Mouse (Mus musculus) kidney, embryonic 14.5 days (tissue): ENCODE results near the gene Wtap. TPM values are rescaled to one million over a fixed set of nuclear protein-coding genes. Genes with fewer than 3 reads are reported as not detected.
A peak's percentile ranks its signal among the peaks of the same experiment; 100 is the strongest.
"Not testable (repeated sequence)": the region's sequence is repeated elsewhere in the genome, so short reads cannot be mapped to it uniquely, and the experiment has no call there.

Experiments used
- ATAC-seq: fragments of 200-750 bp; cut with Nextera tagmentation; 2 replicates; pipeline ENCODE4 v1.8.0; 2017; ENCODE audit warnings: moderate number of reproducible peaks, mild to moderate bottlenecking, moderate TSS enrichment, moderate library complexity; ENCODE audit not compliant: low FRiP score, low TSS enrichment
- H3K27ac ChIP-seq: fragments of 300-500 bp; sonication (generic); 2 replicates; pipeline ENCODE4 v1.5.1; 2014; ENCODE audit warnings: low read depth, mild to moderate bottlenecking, low read length, moderate library complexity, mixed read lengths
- H3K27me3 ChIP-seq: fragments of 300-500 bp; sonication (generic); 2 replicates; pipeline ENCODE4 v1.6.1; 2014; ENCODE audit warnings: mild to moderate bottlenecking, low read length; ENCODE audit not compliant: control insufficient read depth, insufficient read depth
- H3K36me3 ChIP-seq: fragments of 300-500 bp; sonication (generic); 2 replicates; pipeline ENCODE4 v1.6.1; 2014; ENCODE audit warnings: low read length, mixed read lengths; ENCODE audit not compliant: control insufficient read depth, insufficient read depth
- H3K4me1 ChIP-seq: fragments of 300-500 bp; sonication (generic); 2 replicates; pipeline ENCODE4 v1.6.1; 2014; ENCODE audit warnings: low read length, mixed read lengths; ENCODE audit not compliant: control insufficient read depth, insufficient read depth
- H3K4me2 ChIP-seq: fragments of 300-500 bp; sonication (generic); replicated peaks from 2 replicates; pipeline ENCODE4 v1.6.1; 2014; ENCODE audit warnings: low read depth, mild to moderate bottlenecking, low read length
- H3K4me3 ChIP-seq: fragments of 300-500 bp; sonication (generic); 2 replicates; pipeline ENCODE4 v1.5.1; 2014; ENCODE audit warnings: mild to moderate bottlenecking, low read length
- H3K9ac ChIP-seq: fragments of 300-500 bp; sonication (generic); 2 replicates; pipeline ENCODE4 v1.6.1; 2014; ENCODE audit warnings: low read depth, mild to moderate bottlenecking, low read length, moderate library complexity
- H3K9me3 ChIP-seq: fragments of 300-500 bp; sonication (generic); 2 replicates; pipeline ENCODE4 v1.6.1; 2016; ENCODE audit warnings: low read length; ENCODE audit not compliant: control insufficient read depth
- WGBS: fragments of 180-500 bp; shearing (Covaris S2); extraction: QIAGEN DNeasy Blood & Tissue Kit; methylation state at CpG from one replicate; pipeline ENCODE4 v1.1.7; 2014; 5-methylcytosine and 5-hydroxymethylcytosine counted together
- polyA plus RNA-seq: library from polyadenylated mRNA; unstranded; fragments of >200 nt; fragmentation: Nextera tagmentation; extraction: Ambion mirVana; gene quantifications from 2 replicates; pipeline ENCODE4 v1.2.1, GENCODE M21; 2014

Gene Wtap
- polyA plus RNA-seq, 1 experiment from 2014 or later: 146 TPM

DNA sequence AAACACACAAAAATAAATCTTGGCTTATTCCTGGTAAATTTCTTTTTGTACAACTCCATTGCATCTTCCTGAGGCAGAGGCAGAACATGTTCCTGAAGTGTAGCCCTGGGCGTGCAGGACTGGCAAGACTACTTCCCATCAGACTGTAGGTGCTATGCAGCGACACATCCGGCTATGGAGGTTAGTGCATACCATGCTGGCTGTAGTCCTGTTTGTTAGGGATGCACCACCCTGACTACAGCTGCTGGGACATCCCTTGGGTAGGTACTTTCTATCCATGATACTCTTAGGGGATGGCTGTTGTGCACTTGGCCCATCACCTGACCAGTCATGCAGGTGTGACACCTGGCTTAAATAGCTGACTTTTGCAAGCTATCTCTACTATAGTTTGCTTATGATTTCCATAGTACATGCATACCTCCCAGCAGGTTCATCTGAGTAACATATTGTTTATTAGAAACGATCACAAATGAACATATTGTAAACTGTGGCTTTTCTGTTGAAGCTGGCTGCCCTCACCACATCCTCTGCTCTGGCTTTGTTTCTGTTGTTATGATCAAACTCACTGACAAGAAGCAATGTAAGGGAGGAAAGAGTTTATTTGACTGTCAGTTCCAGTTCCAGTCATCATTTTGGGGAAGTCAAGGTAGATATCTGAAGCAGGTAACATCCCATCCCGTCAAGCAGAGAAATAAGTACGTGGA, 51.4 kb downstream of the Wtap start:
- H3K27me3 ChIP-seq: no peaks in the 10 kb centered on the region
- peaks cover 33% of the 10 kb centered on the region for H3K36me3 ChIP-seq
- no peak overlapping the region for H3K4me3 ChIP-seq
- no peaks in the 10 kb centered on the region for H3K9me3 ChIP-seq
- no peak overlapping the region for H3K9ac ChIP-seq
- no peak overlapping the region for H3K4me2 ChIP-seq
- ATAC-seq: no peak
- no peak overlapping the region for H3K27ac ChIP-seq
- WGBS: 93% methylated on average over 6 of the region's 6 CpGs
- H3K4me1 ChIP-seq: no peaks in the 10 kb centered on the region

DNA sequence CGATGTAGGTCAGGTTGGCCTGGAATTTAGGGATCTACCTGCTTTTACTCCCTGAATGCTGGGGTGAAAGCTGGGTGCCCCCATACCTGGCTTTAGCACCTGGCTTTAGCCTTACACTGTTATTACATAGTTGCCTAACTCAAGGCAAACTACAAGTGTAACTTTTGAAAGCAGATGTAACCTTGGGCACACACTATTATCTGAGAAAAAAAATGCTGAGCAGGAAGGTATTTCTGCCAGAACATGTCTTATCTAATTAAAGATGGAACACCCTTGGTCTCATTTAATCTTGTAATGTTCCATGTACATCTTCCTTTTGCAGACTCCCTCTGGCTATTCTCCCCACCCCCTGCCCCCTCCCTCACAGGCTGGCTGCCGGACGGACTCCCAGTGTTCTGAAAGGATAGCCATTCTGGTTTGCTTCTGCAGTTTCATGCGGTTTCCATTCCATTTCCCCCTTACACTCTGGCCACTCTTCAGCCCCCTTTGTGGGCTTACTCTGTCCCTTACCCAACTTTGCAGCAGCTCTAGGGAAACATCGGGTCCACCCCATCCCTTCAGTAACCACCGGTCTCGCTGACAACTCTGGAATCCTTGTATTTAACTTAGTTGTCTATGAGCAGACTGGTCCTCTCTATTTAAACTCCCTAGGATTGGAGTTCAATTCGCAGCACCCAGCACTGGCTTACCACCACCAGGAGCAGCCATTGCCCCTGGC, 52.3 kb downstream of the Wtap start:
- H3K36me3 ChIP-seq: peaks cover 31% of the 10 kb centered on the region
- no peak overlapping the region for H3K4me3 ChIP-seq
- 79% methylated on average over 8 of the region's 8 CpGs for WGBS
- H3K9me3 ChIP-seq: no peaks in the 10 kb centered on the region
- no peaks in the 10 kb centered on the region for H3K27me3 ChIP-seq
- H3K4me2 ChIP-seq: no peak overlapping the region
- H3K9ac ChIP-seq: no peak overlapping the region
- no peak overlapping the region for H3K27ac ChIP-seq
- no peak for ATAC-seq
- H3K4me1 ChIP-seq: no peaks in the 10 kb centered on the region

DNA sequence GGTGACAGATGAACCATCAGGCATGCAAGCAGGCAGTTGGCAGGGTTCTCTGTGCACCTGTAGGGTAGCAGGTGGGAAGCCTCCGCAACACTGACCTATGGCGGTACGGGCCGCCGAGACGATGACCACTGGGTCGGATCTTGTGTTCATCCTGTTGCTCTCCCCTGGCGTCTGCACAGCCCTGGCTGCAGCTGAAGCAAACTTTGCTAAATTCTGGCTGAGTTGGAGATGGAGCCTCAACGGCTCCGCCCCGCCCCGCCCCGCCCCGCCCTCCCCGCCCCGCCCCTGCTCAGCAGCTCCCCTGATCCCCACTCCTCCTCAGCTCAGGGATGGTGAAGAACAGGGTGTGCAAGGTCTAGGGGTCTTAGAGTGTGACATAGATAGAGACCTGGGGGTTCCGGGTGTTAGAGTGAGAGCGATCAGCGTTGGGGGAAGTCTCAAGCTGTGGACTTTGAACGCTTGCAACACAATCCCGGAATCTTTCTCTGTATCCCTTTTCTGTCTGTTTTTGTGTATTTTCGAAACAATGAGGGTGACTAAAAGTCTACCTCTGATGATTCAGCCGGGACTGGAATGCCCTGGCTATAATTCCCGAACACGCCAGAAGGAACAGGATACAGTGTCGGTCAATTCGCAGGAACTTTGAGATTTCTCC, 53.7 kb downstream of the Wtap start, which contains the start of gene Acat3:
Acat3 (minus strand) TSS at position 450 of the 655 bp plus-strand sequence.
- Histone ChIP-seq H3K9ac (peak within 1 kb of the TSS; percentile 45; the same call in 1 of the 2 replicates), H3K27ac (no peak within 1 kb of the TSS), H3K27me3 (no peaks in the 10 kb centered on the region), H3K36me3 (peaks cover 22% of the 10 kb centered on the region), H3K4me3 (peak within 1 kb of the TSS; percentile 10), H3K4me1 (no peaks in the 10 kb centered on the region), H3K9me3 (no peaks in the 10 kb centered on the region), H3K4me2 (peak within 1 kb of the TSS; percentile 32)
- ATAC-seq: peak; percentile 86
- WGBS: 12% methylated on average over 27 of the region's 27 CpGs

DNA sequence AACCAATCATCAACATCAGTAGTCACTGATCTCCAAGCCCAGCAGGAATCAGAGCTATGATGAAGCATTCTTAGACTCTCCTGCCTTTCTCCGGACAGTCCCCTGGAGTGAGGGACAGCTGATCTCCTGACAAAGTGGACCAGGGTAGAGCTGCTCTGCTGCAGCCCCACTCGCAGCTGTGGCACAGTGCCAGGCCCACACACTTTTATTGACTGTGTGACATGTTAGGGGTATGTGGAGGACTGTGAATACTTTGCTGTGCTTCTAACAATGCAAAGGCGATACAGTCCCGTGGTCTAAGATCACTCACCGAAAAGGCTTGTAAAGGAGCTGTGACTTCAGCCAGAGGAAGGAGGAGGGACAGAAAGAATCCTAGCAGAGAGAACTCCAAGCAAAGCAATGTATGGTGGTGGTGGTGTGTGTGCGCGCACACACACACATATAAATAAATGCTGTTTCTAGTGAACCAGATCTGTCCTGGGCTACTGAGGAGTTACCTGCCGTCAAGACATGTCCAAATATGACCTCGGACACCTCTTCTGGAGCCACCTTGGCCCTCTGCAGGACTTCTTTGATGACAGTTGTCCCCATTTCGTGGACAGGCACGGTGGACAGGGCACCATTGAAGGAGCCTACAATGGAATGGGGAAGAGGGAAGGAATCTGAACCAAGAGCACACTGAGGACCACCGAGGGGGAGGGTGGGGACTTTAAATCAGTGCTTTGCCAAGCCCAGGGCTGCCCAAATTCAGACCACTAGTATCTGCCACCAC, 54.4 kb downstream of the Wtap start:
- Histone ChIP-seq H3K4me2 (peak overlapping the region; percentile 32), H3K4me3 (peak overlapping the region; percentile 10), H3K9ac (peak overlapping the region; percentile 45; the same call in 1 of the 2 replicates), H3K36me3 (peaks cover 16% of the 10 kb centered on the region)
- not testable (repeated sequence) for ATAC-seq, H3K4me1 ChIP-seq, H3K27me3 ChIP-seq, H3K9me3 ChIP-seq, H3K27ac ChIP-seq
- WGBS: 49% methylated on average over 2 of the region's 12 CpGs

DNA sequence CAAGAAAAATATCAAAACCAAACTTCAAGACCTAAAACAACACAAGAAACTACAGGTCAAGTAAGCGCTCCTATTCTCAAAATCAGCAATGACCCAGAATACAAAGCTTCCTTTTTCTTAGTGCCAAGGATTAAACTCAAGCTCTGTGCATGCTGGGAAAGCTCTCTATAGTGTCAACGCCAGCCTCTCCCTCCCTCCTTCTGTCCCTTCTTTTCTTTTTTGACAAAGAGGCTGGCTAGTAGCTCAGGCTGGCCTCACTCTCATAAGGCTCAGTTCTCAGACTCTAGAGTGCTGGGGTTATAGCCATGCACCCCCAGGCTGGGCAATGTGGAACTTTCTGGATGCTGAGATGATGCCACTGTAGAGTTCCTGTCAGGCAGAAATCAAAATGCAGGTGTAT, 55.9 kb downstream of the Wtap start:
- H3K36me3 ChIP-seq: peaks cover 7% of the 10 kb centered on the region; the same call in 1 of the 2 replicates
- H3K4me1 ChIP-seq: no peaks in the 10 kb centered on the region
- no peak overlapping the region for H3K4me2 ChIP-seq
- WGBS: 67% methylated on average over 2 of the region's 2 CpGs
- H3K9me3 ChIP-seq: no peaks in the 10 kb centered on the region
- H3K27ac ChIP-seq: no peak overlapping the region
- H3K27me3 ChIP-seq: no peaks in the 10 kb centered on the region
- no peak overlapping the region for H3K9ac ChIP-seq
- ATAC-seq: no peak
- H3K4me3 ChIP-seq: no peak overlapping the region

DNA sequence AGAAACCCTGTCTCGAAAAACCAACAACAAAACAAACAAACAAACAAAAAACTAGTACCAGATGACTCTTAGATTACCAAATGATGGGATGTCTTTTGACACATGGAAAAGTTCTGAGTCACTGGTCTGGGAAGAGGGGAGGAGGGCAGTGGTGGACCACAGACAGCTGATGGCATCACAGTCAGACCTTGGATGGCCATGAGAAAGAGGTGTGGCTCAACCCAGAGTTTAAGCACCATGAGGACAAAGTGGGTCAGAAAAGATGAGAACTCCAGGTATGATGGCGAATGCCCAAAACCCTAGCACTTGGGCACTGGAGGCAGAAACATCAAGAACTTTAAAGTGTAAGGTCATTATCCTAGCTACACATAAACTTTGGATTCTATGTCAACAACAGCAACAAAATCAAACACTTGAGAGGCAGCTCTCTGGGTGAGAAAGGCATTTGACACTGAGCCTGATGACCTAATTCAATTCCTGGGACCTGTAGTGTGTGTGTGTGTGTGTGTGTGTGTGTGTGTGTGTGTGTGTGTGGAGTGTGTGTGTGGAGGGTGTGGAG, 56.5 kb downstream of the Wtap start:
- Histone ChIP-seq H3K4me2 (no peak overlapping the region), H3K27ac (no peak overlapping the region), H3K36me3 (peaks cover 2% of the 10 kb centered on the region; the same call in 1 of the 2 replicates), H3K9me3 (no peaks in the 10 kb centered on the region), H3K27me3 (no peaks in the 10 kb centered on the region), H3K9ac (no peak overlapping the region), H3K4me1 (no peaks in the 10 kb centered on the region), H3K4me3 (no peak overlapping the region)
- no peak for ATAC-seq
- WGBS: 87% methylated on average over 2 of the region's 2 CpGs

DNA sequence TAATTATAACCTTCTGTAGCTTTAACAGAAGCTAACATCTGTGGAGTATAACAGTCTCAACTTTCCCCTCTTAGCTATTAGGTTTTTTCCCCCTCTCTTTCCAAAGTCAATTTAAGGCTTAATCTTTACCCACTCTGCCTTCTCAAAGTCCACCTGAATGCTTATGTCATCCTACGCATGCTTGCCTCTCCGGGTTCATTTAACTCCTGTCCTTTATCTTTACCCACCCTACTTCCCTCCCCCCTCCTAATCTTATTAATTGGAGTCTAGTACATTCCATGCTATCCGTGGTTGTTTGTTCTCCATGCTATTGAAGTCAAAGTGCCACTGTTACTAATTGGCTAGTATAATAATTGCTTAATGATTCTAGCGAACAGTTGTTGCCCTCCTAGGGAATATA, 58.2 kb downstream of the Wtap start:
- ATAC-seq: no peak
- Histone ChIP-seq H3K27me3 (no peaks in the 10 kb centered on the region), H3K4me3 (no peak overlapping the region), H3K4me2 (no peak overlapping the region), H3K4me1 (no peaks in the 10 kb centered on the region), H3K36me3 (no peaks in the 10 kb centered on the region), H3K9me3 (no peaks in the 10 kb centered on the region), H3K9ac (no peak overlapping the region), H3K27ac (no peak overlapping the region)
- WGBS: 51% methylated on average over 4 of the region's 4 CpGs

DNA sequence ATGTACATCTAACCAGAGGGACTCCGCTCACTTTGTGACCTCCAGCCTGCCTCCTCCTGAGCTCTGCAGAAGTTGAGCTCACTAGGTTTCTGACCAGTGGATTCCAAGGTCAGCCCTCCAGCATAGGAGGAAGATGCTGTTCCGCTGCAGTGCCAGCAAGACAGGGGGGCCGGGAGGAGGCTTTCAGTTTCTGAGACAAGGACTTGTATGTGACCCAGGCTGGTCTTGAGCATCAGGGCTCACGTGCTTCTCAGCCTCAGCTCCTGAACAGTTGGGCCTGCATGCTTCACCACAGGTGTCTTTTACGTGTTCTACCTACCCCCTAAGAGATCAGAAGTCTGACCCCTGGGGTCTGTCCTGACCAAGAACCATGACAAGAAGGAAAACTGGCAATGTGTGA, 62.4 kb downstream of the Wtap start:
- not testable (repeated sequence) for H3K4me2 ChIP-seq, H3K4me1 ChIP-seq, H3K27ac ChIP-seq, H3K36me3 ChIP-seq, ATAC-seq, H3K4me3 ChIP-seq, H3K9ac ChIP-seq, H3K27me3 ChIP-seq, H3K9me3 ChIP-seq
- 85% methylated on average over 5 of the region's 5 CpGs for WGBS
